Mouse (Mus musculus) midbrain, embryonic 11.5 days (tissue): ENCODE measurements around the gene Zic1. TPM values are rescaled to one million over a fixed set of nuclear protein-coding genes. Genes with fewer than 3 reads are reported as not detected.

Source experiments
- ATAC-seq: fragments of 200-750 bp; cut with Nextera tagmentation; 2 replicates; pipeline ENCODE4 v1.8.0; 2017; ENCODE audit warnings: moderate TSS enrichment, moderate library complexity; ENCODE audit not compliant: low FRiP score
- DNase-seq: peaks from one replicate; pipeline ENCODE4 v3.0.0; 2015; ENCODE audit warnings: low spot score; ENCODE audit errors: missing footprints
- H3K27ac ChIP-seq: fragments of 300-500 bp; sonication (generic); 2 replicates; pipeline ENCODE4 v1.5.1; 2014; ENCODE audit warnings: low read depth, low read length
- H3K27me3 ChIP-seq: fragments of 300-500 bp; sonication (generic); 2 replicates; pipeline ENCODE4 v1.6.1; 2014; ENCODE audit warnings: mild to moderate bottlenecking, low read length, moderate library complexity, mixed read lengths; ENCODE audit not compliant: control insufficient read depth, insufficient read depth
- H3K36me3 ChIP-seq: fragments of 300-500 bp; sonication (generic); 2 replicates; pipeline ENCODE4 v1.6.1; 2014; ENCODE audit warnings: mild to moderate bottlenecking, low read length, moderate library complexity, mixed read lengths; ENCODE audit not compliant: control insufficient read depth, insufficient read depth
- H3K4me1 ChIP-seq: fragments of 300-500 bp; sonication (generic); 2 replicates; pipeline ENCODE4 v1.6.1; 2014; ENCODE audit warnings: low read length; ENCODE audit not compliant: control insufficient read depth, insufficient read depth
- H3K4me2 ChIP-seq: fragments of 300-500 bp; sonication (generic); 2 replicates; pipeline ENCODE4 v1.6.1; 2014; ENCODE audit warnings: mild to moderate bottlenecking, moderate library complexity
- H3K4me3 ChIP-seq: fragments of 300-500 bp; sonication (generic); 2 replicates; pipeline ENCODE4 v1.5.1; 2014; ENCODE audit warnings: low read depth, low read length
- H3K9ac ChIP-seq: fragments of 300-500 bp; sonication (generic); 2 replicates; pipeline ENCODE4 v1.6.1; 2014; ENCODE audit warnings: low read length
- H3K9me3 ChIP-seq: fragments of 300-500 bp; sonication (generic); 2 replicates; pipeline ENCODE4 v1.6.1; 2016; ENCODE audit warnings: low read length; ENCODE audit not compliant: control insufficient read depth
- WGBS: fragments of 180-500 bp; shearing (Covaris S2); extraction: QIAGEN DNeasy Blood & Tissue Kit; methylation state at CpG from one replicate; pipeline ENCODE4 v1.1.7; 2014; 5-methylcytosine and 5-hydroxymethylcytosine counted together
- polyA plus RNA-seq: library from polyadenylated mRNA; unstranded; fragments of >200 nt; fragmentation: Nextera tagmentation; extraction: Ambion mirVana; gene quantifications from 2 replicates; pipeline ENCODE4 v1.2.1, GENCODE M21; 2014

The Zic1 gene
- polyA plus RNA-seq, 1 experiment from 2014 or later, result 13.7 TPM

DNA sequence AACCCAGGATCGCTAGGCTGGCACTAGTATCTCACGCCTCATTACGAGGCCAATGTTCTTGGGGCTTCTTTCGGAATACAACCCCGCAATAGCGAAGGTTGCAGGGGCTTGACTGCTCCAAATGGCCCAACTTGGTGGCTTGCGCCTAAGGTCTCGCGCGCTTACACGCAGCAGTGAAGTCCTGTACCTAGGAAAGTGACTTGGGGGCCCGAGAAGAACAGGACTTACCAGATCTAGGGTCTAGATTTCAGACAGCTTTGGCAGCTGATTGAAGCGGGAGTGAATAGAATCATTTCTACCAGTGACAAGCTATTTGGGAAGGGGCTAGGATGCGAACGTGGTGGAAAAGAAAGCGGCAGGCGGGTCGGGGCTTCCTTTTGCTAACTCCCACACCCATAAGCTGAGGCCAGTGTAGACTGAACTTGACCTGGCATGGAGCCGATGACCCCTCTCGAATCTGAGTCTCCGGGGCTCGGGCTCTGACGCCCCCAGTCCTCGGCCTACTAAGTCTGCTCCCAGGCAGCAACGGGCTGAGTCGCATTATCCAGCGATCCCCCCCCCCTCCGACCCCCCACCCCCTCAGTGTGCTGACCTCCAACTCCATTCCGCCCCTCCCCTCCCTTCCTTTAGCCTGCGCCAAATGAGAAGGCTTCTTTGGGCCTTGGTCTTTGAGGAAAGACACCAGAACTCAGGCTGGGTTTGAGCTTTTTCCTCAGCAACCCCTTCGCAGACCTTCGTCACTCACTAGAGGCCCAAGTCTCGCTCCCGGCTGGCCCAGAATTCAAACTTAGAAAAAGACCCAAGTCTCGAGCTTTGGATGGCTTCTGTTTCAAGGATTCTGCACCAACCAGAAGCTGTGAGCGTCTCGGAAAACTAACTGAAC, 11.8 kb downstream of the Zic1 start:
- 3% methylated on average over 37 of the region's 37 CpGs for WGBS
- H3K9me3 ChIP-seq, result no peaks in the 10 kb centered on the region

DNA sequence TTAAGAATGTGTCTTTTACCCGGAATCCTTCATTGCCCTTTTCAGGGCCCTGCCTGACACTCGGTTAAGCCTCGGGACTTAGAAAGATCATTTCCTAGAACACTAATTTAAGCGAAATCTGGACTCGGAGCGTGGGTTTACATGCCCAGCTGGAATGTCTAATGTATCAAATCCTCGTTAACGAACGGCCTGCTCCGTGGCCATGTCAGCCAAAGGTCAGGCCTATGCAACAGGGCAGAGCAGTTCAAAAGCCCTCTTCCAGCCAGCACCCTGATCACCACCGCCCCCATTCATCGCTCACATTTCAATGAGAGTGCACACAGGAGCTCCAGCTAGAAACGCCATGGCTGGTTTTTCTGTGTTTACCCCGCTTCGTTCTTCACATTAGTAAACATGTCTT, 12.8 kb downstream of the Zic1 start:
- no peaks in the 10 kb centered on the region for H3K36me3 ChIP-seq
- H3K27me3 ChIP-seq, result peaks cover 70% of the 10 kb centered on the region
- WGBS, result under 1% methylated on average over 15 of the region's 15 CpGs
- H3K4me2 ChIP-seq, result peak overlapping the region; percentile 54
- H3K4me1 ChIP-seq, result peaks cover 15% of the 10 kb centered on the region
- DNase-seq, result peak; percentile 97
- H3K4me3 ChIP-seq, result peak overlapping the region; percentile 13; the same call in 1 of the 2 replicates
- no peak for ATAC-seq
- no peaks in the 10 kb centered on the region for H3K9me3 ChIP-seq
- H3K9ac ChIP-seq, result peak overlapping the region; percentile 42; the same call in 1 of the 2 replicates
- peak overlapping the region; percentile 25; the same call in 1 of the 2 replicates for H3K27ac ChIP-seq

More for the DNA sequence above, 11.8 kb downstream of the Zic1 start:
- H3K4me3 ChIP-seq, result peak overlapping the region; percentile 27
- ATAC-seq (peak; percentile 6; the same call in 1 of the 2 replicates), DNase-seq (peak; percentile 96)
- peak overlapping the region; percentile 64 for H3K9ac ChIP-seq
- H3K4me1 ChIP-seq, result peaks cover 15% of the 10 kb centered on the region
- H3K36me3 ChIP-seq, result no peaks in the 10 kb centered on the region
- peak overlapping the region; percentile 54 for H3K4me2 ChIP-seq
- peak overlapping the region; percentile 63 for H3K27ac ChIP-seq
- peaks cover 73% of the 10 kb centered on the region for H3K27me3 ChIP-seq

DNA sequence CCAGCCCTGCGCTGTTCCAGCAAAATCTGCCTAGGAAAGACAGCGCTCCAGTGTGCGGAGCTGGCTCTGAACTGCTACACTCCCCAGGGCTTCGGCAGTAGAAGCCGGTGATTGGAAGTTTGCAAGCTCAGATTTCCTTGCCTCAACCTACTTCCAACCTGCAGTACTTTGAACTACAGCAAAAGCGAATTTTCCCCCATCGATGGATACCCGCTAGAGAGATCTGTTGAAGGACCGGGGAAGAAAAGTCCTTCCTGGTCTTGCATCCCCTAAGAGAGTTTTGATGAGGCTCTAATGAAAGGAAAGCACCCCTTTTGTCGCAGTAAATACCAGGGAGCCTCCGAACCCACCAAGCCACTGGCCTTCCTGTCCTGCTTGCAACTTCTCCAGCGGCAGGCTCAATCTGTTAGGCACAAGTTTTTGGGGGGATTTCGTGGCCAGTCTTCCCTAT, 13.6 kb downstream of the Zic1 start:
- Histone ChIP-seq H3K4me1 (peaks cover 15% of the 10 kb centered on the region), H3K4me2 (peak overlapping the region; percentile 54), H3K27me3 (peaks cover 67% of the 10 kb centered on the region), H3K36me3 (no peaks in the 10 kb centered on the region), H3K27ac (peak overlapping the region; percentile 25; the same call in 1 of the 2 replicates), H3K4me3 (peak overlapping the region; percentile 22), H3K9ac (peak overlapping the region; percentile 64), H3K9me3 (no peaks in the 10 kb centered on the region)
- no peak for ATAC-seq
- under 1% methylated on average over 13 of the region's 13 CpGs for WGBS
- DNase-seq, result peak; percentile 95

DNA sequence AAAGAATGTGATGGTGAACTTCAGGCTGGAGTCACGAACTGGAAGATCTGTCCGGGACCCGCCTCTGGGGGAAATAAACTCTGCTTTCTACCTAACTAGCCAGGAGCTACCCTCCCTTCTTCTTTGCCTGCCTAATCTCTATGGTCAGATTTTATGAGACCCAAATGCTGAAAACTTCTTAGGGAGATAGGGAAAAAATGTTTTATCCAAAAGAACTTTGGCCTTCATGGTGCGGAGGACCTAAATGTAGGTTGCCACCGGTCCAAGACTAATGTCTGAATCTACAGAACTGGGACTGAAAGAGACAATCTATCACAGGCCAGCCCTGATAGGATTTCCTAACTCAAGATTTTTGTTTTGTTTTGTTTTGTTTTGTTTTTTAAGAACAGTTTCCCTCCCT, 14.2 kb downstream of the Zic1 start:
- Histone ChIP-seq H3K36me3 (no peaks in the 10 kb centered on the region), H3K27ac (peak overlapping the region; percentile 58; the same call in 1 of the 2 replicates), H3K9me3 (no peaks in the 10 kb centered on the region), H3K4me3 (peak overlapping the region; percentile 31), H3K9ac (peak overlapping the region; percentile 64), H3K4me2 (peak overlapping the region; percentile 54), H3K27me3 (peaks cover 61% of the 10 kb centered on the region), H3K4me1 (peaks cover 15% of the 10 kb centered on the region)
- DNase-seq (peak; percentile 93), ATAC-seq (no peak)
- 4% methylated on average over 5 of the region's 5 CpGs for WGBS

DNA sequence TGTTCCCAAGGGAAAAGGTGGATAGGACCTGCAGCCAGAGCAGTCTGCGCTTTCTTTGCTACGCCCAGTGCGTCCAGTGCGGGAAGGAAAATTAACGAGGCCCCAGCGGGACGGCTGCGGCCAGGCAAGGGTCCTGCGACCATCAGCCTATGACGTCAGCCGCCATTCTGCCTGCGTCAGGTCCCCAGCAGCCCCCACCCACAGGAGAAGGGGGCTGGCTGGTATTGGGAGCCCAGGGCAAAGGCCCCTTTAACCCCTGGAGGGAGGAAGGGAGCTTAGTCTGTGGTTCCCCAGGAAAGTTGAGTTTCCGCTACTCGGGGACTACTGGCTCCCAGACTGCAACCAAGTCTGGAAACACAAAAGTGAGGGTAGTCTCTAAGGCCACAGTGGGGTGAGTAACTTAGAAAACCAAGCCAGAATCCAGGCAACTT, 14.7 kb downstream of the Zic1 start:
- Histone ChIP-seq H3K4me1 (peaks cover 15% of the 10 kb centered on the region), H3K4me3 (peak overlapping the region; percentile 31), H3K27me3 (peaks cover 57% of the 10 kb centered on the region), H3K9me3 (no peaks in the 10 kb centered on the region), H3K36me3 (no peaks in the 10 kb centered on the region), H3K27ac (peak overlapping the region; percentile 58), H3K9ac (peak overlapping the region; percentile 64), H3K4me2 (peak overlapping the region; percentile 54)
- WGBS, result 0% methylated on average over 14 of the region's 14 CpGs
- ATAC-seq, result peak; percentile 57
- no peak for DNase-seq

DNA sequence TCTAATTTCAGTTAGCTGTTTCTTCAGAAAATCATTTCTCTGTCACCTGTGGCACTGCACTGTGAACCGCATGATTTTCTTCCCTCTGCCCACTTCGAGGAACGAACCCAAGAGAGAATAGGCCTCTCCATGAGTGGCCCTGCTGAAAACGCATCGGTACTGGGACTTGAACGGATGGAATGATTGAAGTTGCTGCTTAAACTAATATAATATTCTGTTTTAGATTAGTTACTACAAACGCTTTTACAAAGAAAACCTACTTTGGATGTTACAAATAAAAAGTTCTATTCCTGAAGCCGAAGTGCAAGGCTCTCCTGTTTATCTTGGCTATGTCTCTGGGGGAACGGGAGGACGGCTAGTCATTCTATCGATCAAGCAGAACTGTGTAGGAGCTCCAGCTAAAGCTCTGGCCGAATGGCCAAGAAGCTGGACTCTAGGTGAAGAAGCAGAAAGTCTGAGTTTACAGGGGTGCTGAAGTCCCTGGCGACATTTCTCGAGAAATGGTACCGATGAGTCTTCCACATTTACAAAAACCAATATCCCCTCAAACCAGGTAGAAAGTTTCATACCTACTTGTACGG, 15.3 kb downstream of the Zic1 start:
- H3K4me3 ChIP-seq, result peak overlapping the region; percentile 31
- no peaks in the 10 kb centered on the region for H3K9me3 ChIP-seq
- WGBS, result under 1% methylated on average over 16 of the region's 16 CpGs
- H3K27me3 ChIP-seq, result peaks cover 52% of the 10 kb centered on the region
- peak overlapping the region; percentile 64 for H3K9ac ChIP-seq
- DNase-seq, result peak; percentile 96
- no peak for ATAC-seq
- H3K27ac ChIP-seq, result peak overlapping the region; percentile 58
- peak overlapping the region; percentile 54 for H3K4me2 ChIP-seq
- H3K4me1 ChIP-seq, result peaks cover 15% of the 10 kb centered on the region
- no peaks in the 10 kb centered on the region for H3K36me3 ChIP-seq

DNA sequence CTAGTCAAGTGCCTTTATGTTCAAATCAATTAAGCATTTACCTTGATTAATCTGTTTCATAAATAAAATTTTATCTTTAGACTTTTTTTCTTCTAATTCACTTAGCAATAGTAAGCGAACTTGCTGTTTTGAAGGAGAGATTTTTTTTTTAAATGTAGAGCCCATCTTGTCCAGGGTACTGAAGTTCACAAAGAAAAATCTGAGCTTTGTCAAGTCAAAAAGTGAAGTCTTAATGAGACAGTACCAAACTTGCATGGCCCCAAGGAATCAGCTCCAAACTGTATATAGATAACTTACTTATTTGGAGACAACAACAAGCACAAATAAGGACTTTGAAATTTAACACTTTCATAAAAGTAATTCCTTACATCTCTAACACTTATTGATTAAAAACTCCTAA, 16.9 kb downstream of the Zic1 start:
- 43% methylated on average over 1 of the region's 1 CpGs for WGBS
- ATAC-seq, result no peak
- H3K4me3 ChIP-seq, result no peak overlapping the region
- no peak overlapping the region for H3K9ac ChIP-seq
- H3K4me2 ChIP-seq, result no peak overlapping the region
- no peaks in the 10 kb centered on the region for H3K9me3 ChIP-seq
- DNase-seq, result peak; percentile 87
- no peaks in the 10 kb centered on the region for H3K36me3 ChIP-seq
- H3K4me1 ChIP-seq, result peaks cover 7% of the 10 kb centered on the region
- H3K27ac ChIP-seq, result no peak overlapping the region
- peaks cover 40% of the 10 kb centered on the region for H3K27me3 ChIP-seq

DNA sequence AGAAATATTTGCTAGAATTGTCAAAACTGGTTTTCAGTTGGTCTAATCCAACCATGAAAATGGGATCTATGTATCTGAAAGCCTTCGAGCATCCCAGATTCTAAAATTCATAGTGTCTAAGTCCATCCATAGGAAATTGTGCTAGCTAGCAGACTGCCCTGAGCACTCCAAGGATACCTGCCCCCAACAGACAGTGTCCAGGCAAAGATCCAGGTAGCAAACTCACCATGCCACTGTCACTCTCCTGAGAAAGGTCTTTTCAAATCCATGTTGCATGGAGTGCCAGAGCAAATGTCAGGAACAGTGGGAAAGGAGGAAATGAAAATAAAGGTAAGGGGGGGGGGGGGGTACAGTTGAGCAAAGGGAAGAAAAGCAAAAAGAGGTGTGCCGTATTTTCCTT, 18.0 kb downstream of the Zic1 start:
- WGBS, result 84% methylated on average over 2 of the region's 2 CpGs
- peak; percentile 83 for DNase-seq
- no peak overlapping the region for H3K27ac ChIP-seq
- H3K27me3 ChIP-seq, result peaks cover 32% of the 10 kb centered on the region
- no peaks in the 10 kb centered on the region for H3K36me3 ChIP-seq
- no peak for ATAC-seq
- no peak overlapping the region for H3K4me2 ChIP-seq
- H3K4me3 ChIP-seq, result no peak overlapping the region
- H3K9me3 ChIP-seq, result no peaks in the 10 kb centered on the region
- 0 out of 2 replicates have a peak, but pooled peaks cover 2% of the 10 kb centered on the region for H3K4me1 ChIP-seq
- no peak overlapping the region for H3K9ac ChIP-seq
